In genomic region chr2:101615464-101616305, GRCm38 (mm10) we compare ENCODE assay signal across 20 mouse cellular contexts. TPM values are rescaled to one million over a fixed set of nuclear protein-coding genes. Genes with fewer than 3 reads are reported as not detected.
DNase-seq lines count a peak whose midpoint lies in the region; ATAC-seq and TF ChIP-seq lines count a peak whose summit lies in the region.
"Had no signal": no experiment of that assay in that cellular context is flagged by ENCODE, and none has a peak within 500 bp of the region (broad histone marks: within the 10 kb centered on the region; RNA-seq: fewer than 3 reads in every experiment).

No protein-coding gene starts in this region.

- TF ChIP-seq EP300 in CH12.LX (IDR thresholded peaks at IDR 0.05; ENCODE audit: low read length): peak; percentile 66; the same call in 1 of the 2 replicates

- H3K9ac ChIP-seq in hindbrain, embryonic 16.5 days (ENCODE audit: low read depth, low read length): no peak overlapping the region
- H3K9ac ChIP-seq in CH12.LX (ENCODE audit: insufficient read depth, low read depth): no peak overlapping the region
- H3K9ac ChIP-seq in midbrain, embryonic 15.5 days: no peak overlapping the region
- H3K9ac ChIP-seq: embryonic facial prominence, embryonic 13.5 days; lung, embryonic 15.5 days; stomach, embryonic 15.5 days had no signal

- ATAC-seq in hindbrain, embryonic 16.5 days: peak; percentile 48; the same call in 1 of the 2 replicates
- peak; percentile 77 for ATAC-seq in midbrain, embryonic 15.5 days (replicated peaks)

- no peaks in the 10 kb centered on the region for H3K27me3 ChIP-seq in hindbrain, embryonic 16.5 days (replicated peaks; ENCODE audit: control insufficient read depth, insufficient read depth, low read length)
- no peaks in the 10 kb centered on the region for H3K27me3 ChIP-seq in hindbrain, embryonic 10.5 days (ENCODE audit: insufficient read depth, poor library complexity, severe bottlenecking)
- H3K27me3 ChIP-seq in CH12.LX (replicated peaks): peaks cover 39% of the 10 kb centered on the region
- no peaks in the 10 kb centered on the region for H3K27me3 ChIP-seq in midbrain, embryonic 15.5 days (replicated peaks)
- H3K27me3 ChIP-seq: embryonic facial prominence, embryonic 13.5 days; lung, embryonic 15.5 days; megakaryocyte, embryonic 14.5 days; stomach, embryonic 15.5 days had no signal

- dilution Hi-C loops in CH12.LX (cut with MboI; ENCODE audit: extremely low pct_ligation_motif_present, extremely low pct_unique_long_range_greater_than_20kb, low sequenced_read_pairs): no loop called here

- TF ChIP-seq POLR2A in CH12.LX (IDR thresholded peaks at IDR 0.05; ENCODE audit: low read depth, low read length): no peak

- no peaks in the 10 kb centered on the region for H3K79me2 ChIP-seq in CH12.LX (replicated peaks; ENCODE audit: control insufficient read depth, extremely low read depth, insufficient read depth, poor library complexity, severe bottlenecking)

- no peak overlapping the region for H3K27ac ChIP-seq in hindbrain, embryonic 16.5 days (ENCODE audit: low read depth, low read length)
- H3K27ac ChIP-seq in hindbrain, embryonic 10.5 days: no peak overlapping the region
- no peak overlapping the region for H3K27ac ChIP-seq in CH12.LX (ENCODE audit: insufficient read depth, low read depth)
- peak overlapping the region; percentile 34 for H3K27ac ChIP-seq in midbrain, embryonic 15.5 days
- H3K27ac ChIP-seq: embryonic facial prominence, embryonic 13.5 days; lung, embryonic 15.5 days; stomach, embryonic 15.5 days had no signal

- TF ChIP-seq RAD21 in CH12.LX (IDR thresholded peaks at IDR 0.05; ENCODE audit: low read depth, low read length): no peak

- no peaks in the 10 kb centered on the region for H3K9me3 ChIP-seq in hindbrain, embryonic 16.5 days (ENCODE audit: control insufficient read depth, low read length)
- H3K9me3 ChIP-seq in hindbrain, embryonic 10.5 days: no peaks in the 10 kb centered on the region
- H3K9me3 ChIP-seq in CH12.LX (replicated peaks; ENCODE audit: low read length): no peaks in the 10 kb centered on the region
- H3K9me3 ChIP-seq in midbrain, embryonic 15.5 days: no peaks in the 10 kb centered on the region
- H3K9me3 ChIP-seq: embryonic facial prominence, embryonic 13.5 days; G1E; lung, embryonic 15.5 days; megakaryocyte, embryonic 14.5 days; stomach, embryonic 15.5 days had no signal

- H3K4me1 ChIP-seq in hindbrain, embryonic 16.5 days (ENCODE audit: control insufficient read depth, insufficient read depth, low read depth, low read length): no peaks in the 10 kb centered on the region
- H3K4me1 ChIP-seq in hindbrain, embryonic 10.5 days (replicated peaks): no peaks in the 10 kb centered on the region
- peaks cover 2 to 13% of the 10 kb centered on the region in 2 experiments; a peak in 3 of 4 replicates for H3K4me1 ChIP-seq in CH12.LX (ENCODE audit: control insufficient read depth in 1 of 2, insufficient read depth in 2 of 2)
- H3K4me1 ChIP-seq in midbrain, embryonic 15.5 days: peaks cover 10% of the 10 kb centered on the region; the same call in 1 of the 2 replicates
- H3K4me1 ChIP-seq: lung, embryonic 15.5 days; stomach, embryonic 15.5 days had no signal

- no peak for DNase-seq in hindbrain, embryonic 10.5 days (ENCODE audit: low spot score)
- peak; percentile 46 for DNase-seq in CD4-positive helper T cell, adult 2 months (ENCODE audit: low read depth, low spot score)
- peak; percentile 50 for DNase-seq in CH12.LX (ENCODE audit: extremely low read depth)
- no peak for DNase-seq in retina, postnatal 1 day
- no peak for DNase-seq in adrenal gland, postnatal 10 days
- DNase-seq: cerebellum, postnatal 14 days; heart, adult 18-20 months; kidney, adult 8-10 months; right cerebral cortex, postnatal 14 days had no signal

- in situ Hi-C loops in CH12.LX (cut with MboI; ENCODE audit: low pct_ligation_motif_present, low pct_unique_long_range_greater_than_20kb, low sequenced_read_pairs): no loop called here

- H3K36me3 ChIP-seq in hindbrain, embryonic 16.5 days (ENCODE audit: control insufficient read depth, insufficient read depth, low read length): no peaks in the 10 kb centered on the region
- H3K36me3 ChIP-seq in hindbrain, embryonic 10.5 days: no peaks in the 10 kb centered on the region
- H3K36me3 ChIP-seq in CH12.LX (replicated peaks in 1 of 2; ENCODE audit: control insufficient read depth in 1 of 2, insufficient read depth in 1 of 2, low read length in 1 of 2): no peaks in the 10 kb centered on the region
- H3K36me3 ChIP-seq in midbrain, embryonic 15.5 days (replicated peaks): no peaks in the 10 kb centered on the region
- H3K36me3 ChIP-seq: embryonic facial prominence, embryonic 13.5 days; lung, embryonic 15.5 days; stomach, embryonic 15.5 days had no signal

- H3K4me3 ChIP-seq in hindbrain, embryonic 16.5 days (ENCODE audit: low read length): no peak overlapping the region
- no peak overlapping the region for H3K4me3 ChIP-seq in hindbrain, embryonic 10.5 days
- no peak overlapping the region for H3K4me3 ChIP-seq in CH12.LX (replicated peaks in 1 of 3; ENCODE audit: low read depth in 2 of 3, low read length in 2 of 3, poor library complexity in 1 of 3)
- H3K4me3 ChIP-seq in midbrain, embryonic 15.5 days: no peak overlapping the region
- H3K4me3 ChIP-seq: embryonic facial prominence, embryonic 13.5 days; lung, embryonic 15.5 days; megakaryocyte, embryonic 14.5 days; stomach, embryonic 15.5 days had no signal

- no peak for TF ChIP-seq CTCF in CH12.LX (conservative IDR thresholded peaks at IDR 0.05 in 1 of 2, IDR thresholded peaks at IDR 0.05 in 1 of 2; ENCODE audit: low read depth in 2 of 2, low read length in 2 of 2)

- no peak overlapping the region for H3K4me2 ChIP-seq in hindbrain, embryonic 16.5 days (ENCODE audit: low read length)
- H3K4me2 ChIP-seq in CH12.LX (ENCODE audit: insufficient read depth, low read depth, poor library complexity, severe bottlenecking): peak overlapping the region; percentile 56
- no peak overlapping the region; the same call in 1 of the 2 replicates for H3K4me2 ChIP-seq in midbrain, embryonic 15.5 days
- H3K4me2 ChIP-seq: embryonic facial prominence, embryonic 13.5 days; lung, embryonic 15.5 days; stomach, embryonic 15.5 days had no signal

- 69% methylated on average over 10 of the region's 10 CpGs for WGBS in hindbrain, embryonic 16.5 days
- WGBS in hindbrain, embryonic 10.5 days: 84% methylated on average over 10 of the region's 10 CpGs
- 54% methylated on average over 10 of the region's 10 CpGs for WGBS in midbrain, embryonic 15.5 days

TF ChIP-seq in CH12.LX, 34 proteins besides CTCF, POLR2A, EP300 and RAD21 (continues in another document):
- peak; percentile 46; the same call in 1 of the 2 replicates for TF ChIP-seq ETS1 (conservative IDR thresholded peaks at IDR 0.05; ENCODE audit: low read depth, low read length)
- no peak for TF ChIP-seq ZC3H11A (IDR thresholded peaks at IDR 0.05; ENCODE audit: low read depth, low read length)
- no peak for TF ChIP-seq USF1 (IDR thresholded peaks at IDR 0.05; ENCODE audit: low read depth, low read length)
- TF ChIP-seq ELF1 (IDR thresholded peaks at IDR 0.05; ENCODE audit: low read depth, low read length): no peak
- no peak for TF ChIP-seq UBTF (IDR thresholded peaks at IDR 0.05; ENCODE audit: low read depth, low read length)
- no peak for TF ChIP-seq MAZ (IDR thresholded peaks at IDR 0.05; ENCODE audit: low read depth, low read length)
- 0 out of 2 replicates have a peak, but pooled peaks have one; percentile 22 for TF ChIP-seq SIN3A (IDR thresholded peaks at IDR 0.05; ENCODE audit: low read length)
- no peak for TF ChIP-seq TCF12 (IDR thresholded peaks at IDR 0.05; ENCODE audit: low read depth, low read length)
- TF ChIP-seq GABPA (IDR thresholded peaks at IDR 0.05; ENCODE audit: insufficient replicate concordance, low read depth, low read length): no peak
- TF ChIP-seq JUN (IDR thresholded peaks at IDR 0.05; ENCODE audit: insufficient read depth, low read depth, low read length): no peak
- peak; percentile 80 for TF ChIP-seq MYC (IDR thresholded peaks at IDR 0.05; ENCODE audit: low read depth, low read length)
- no peak for TF ChIP-seq RCOR1 (conservative IDR thresholded peaks at IDR 0.05; ENCODE audit: low read depth, low read length)
- TF ChIP-seq POLR2AphosphoS2 (IDR thresholded peaks at IDR 0.05; ENCODE audit: low read depth, low read length): no peak
- TF ChIP-seq TBP (conservative IDR thresholded peaks at IDR 0.05; ENCODE audit: low read depth, low read length): no peak
- no peak; the same call in 1 of the 2 replicates for TF ChIP-seq MXI1 (IDR thresholded peaks at IDR 0.05; ENCODE audit: low read depth, low read length)
- TF ChIP-seq ZNF384 (IDR thresholded peaks at IDR 0.05; ENCODE audit: low read depth, low read length): no peak
- no peak for TF ChIP-seq SMC3 (IDR thresholded peaks at IDR 0.05; ENCODE audit: low read depth, low read length)

RNA-seq across cellular contexts. Expression of gene Rag2, which starts 8.8 kb away (rescaled TPM):
- polyA plus RNA-seq in hindbrain, embryonic 16.5 days (2015; fragmentation: Nextera tagmentation; extraction: Ambion mirVana): not detected in 2 replicates
- 0.16 TPM in 1 of 2 replicates, not detected in the other for polyA plus RNA-seq in hindbrain, embryonic 10.5 days (2016; fragmentation: Nextera tagmentation; extraction: Ambion mirVana)
- total RNA-seq in CH12.LX (2012; rRNA removed) (not detected in 2 replicates), CH12.LX (2014; rRNA removed) (not detected in 2 replicates)
- polyA plus RNA-seq in CH12.LX (2012; ENCODE audit: insufficient read length, low read depth): not detected in 2 replicates
- polyA plus RNA-seq in midbrain, embryonic 15.5 days (2015; fragmentation: Nextera tagmentation; extraction: Ambion mirVana): not detected in 2 replicates
- total RNA-seq in adrenal gland, postnatal 10 days (2021): under 1 TPM in 1 of 2 experiments, not detected in 1; 0.09 TPM
- total RNA-seq: heart, adult 18-20 months; layer of hippocampus, adult 8-10 months; left cerebral cortex, postnatal 14 days; liver, adult 2 months had no signal
- polyA plus RNA-seq: embryonic facial prominence, embryonic 13.5 days; G1E; liver, adult 2 months had no signal

RNA-seq across cellular contexts. Expression of gene Rag1, which starts 33.6 kb away (rescaled TPM):
- 0.09 and 0.17 TPM in 2 replicates for polyA plus RNA-seq in hindbrain, embryonic 16.5 days (2015; fragmentation: Nextera tagmentation; extraction: Ambion mirVana)
- 0.06 and 0.09 TPM in 2 replicates for polyA plus RNA-seq in hindbrain, embryonic 10.5 days (2016; fragmentation: Nextera tagmentation; extraction: Ambion mirVana)
- total RNA-seq in CH12.LX (2012; rRNA removed) (not detected in 2 replicates), CH12.LX (2014; rRNA removed) (not detected in 2 replicates)
- not detected in 2 replicates for polyA plus RNA-seq in CH12.LX (2012; ENCODE audit: insufficient read length, low read depth)
- 0.10 and 0.15 TPM in 2 replicates for polyA plus RNA-seq in midbrain, embryonic 15.5 days (2015; fragmentation: Nextera tagmentation; extraction: Ambion mirVana)
- total RNA-seq in adrenal gland, postnatal 10 days (2021): under 1 TPM; 0.42 to 0.60 TPM
- total RNA-seq: heart, adult 18-20 months; liver, adult 2 months had no signal
- polyA plus RNA-seq: liver, adult 2 months; urinary bladder, adult 2 months had no signal

RNA-seq across cellular contexts. Expression of gene B230118H07Rik, which starts 33.6 kb away (rescaled TPM):
- 50.0 and 50.5 TPM in 2 replicates for polyA plus RNA-seq in hindbrain, embryonic 16.5 days (2015; fragmentation: Nextera tagmentation; extraction: Ambion mirVana)
- polyA plus RNA-seq in hindbrain, embryonic 10.5 days (2016; fragmentation: Nextera tagmentation; extraction: Ambion mirVana): 56.5 and 58.0 TPM in 2 replicates
- 9.1 and 9.7 TPM in 2 replicates for total RNA-seq in CH12.LX (2012; rRNA removed)
- 12.6 and 17.5 TPM in 2 replicates for total RNA-seq in CH12.LX (2014; rRNA removed)
- 5.0 and 6.9 TPM in 2 replicates for polyA plus RNA-seq in CH12.LX (2012; ENCODE audit: insufficient read length, low read depth)
- polyA plus RNA-seq in midbrain, embryonic 15.5 days (2015; fragmentation: Nextera tagmentation; extraction: Ambion mirVana): 42.6 and 46.4 TPM in 2 replicates
- total RNA-seq in adrenal gland, postnatal 10 days (2021): 10 to 100 TPM; 37.1 to 46.2 TPM

Comparison
In these comparisons a context has a peak if more than half of its experiments do, and no peak if none do; other contexts are left out.
1. DNase-seq: peak in CD4-positive helper T cell, adult 2 months (single experiment) and CH12.LX (single experiment); none in hindbrain, embryonic 10.5 days (single experiment), retina, postnatal 1 day (single experiment) and adrenal gland, postnatal 10 days (single experiment).